Mouse (Mus musculus): ENCODE results near the gene Gsg1l.

The Gsg1l gene

DNA sequence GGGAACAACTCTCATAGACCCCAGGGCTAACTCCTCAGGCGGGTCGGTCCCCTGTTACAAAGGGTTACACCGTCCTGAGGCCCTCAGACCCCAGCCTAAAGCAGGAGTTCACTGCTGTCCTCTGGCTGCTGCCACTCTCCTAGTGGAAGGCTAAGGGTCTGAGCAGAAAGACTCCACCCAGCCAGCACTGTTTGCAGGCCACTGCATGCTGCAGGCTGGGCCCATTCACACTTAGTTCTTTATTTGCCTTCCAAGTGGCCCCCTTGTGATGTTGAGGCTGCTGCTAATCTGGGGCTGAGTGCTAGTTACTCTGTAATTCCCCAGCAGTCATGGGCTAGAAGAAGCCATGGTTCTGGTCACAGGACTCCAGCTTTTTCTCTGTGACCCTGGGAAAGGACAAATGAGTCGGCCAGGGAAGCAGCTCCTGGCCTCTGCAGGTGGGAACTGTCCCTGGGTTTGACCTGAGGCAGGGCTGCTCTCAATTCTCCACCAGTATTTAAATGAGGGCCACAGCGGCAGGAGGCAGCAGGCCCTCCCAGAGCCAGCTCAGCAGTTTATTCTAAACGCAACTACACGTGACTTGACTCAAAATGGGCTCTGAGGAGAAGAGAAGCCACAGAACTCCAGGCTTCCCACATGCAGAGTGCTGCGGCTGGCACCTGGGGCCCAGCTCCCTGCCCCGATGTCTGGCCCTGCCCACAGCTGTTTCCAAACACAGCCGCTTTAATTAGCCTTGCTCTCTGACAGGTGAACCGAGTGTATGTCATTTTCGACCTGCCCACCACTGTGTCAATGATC lies 210.6 kb downstream of the Gsg1l start:
- DNase-seq (ENCODE audit: low read depth, low spot score) = no peak

DNA sequence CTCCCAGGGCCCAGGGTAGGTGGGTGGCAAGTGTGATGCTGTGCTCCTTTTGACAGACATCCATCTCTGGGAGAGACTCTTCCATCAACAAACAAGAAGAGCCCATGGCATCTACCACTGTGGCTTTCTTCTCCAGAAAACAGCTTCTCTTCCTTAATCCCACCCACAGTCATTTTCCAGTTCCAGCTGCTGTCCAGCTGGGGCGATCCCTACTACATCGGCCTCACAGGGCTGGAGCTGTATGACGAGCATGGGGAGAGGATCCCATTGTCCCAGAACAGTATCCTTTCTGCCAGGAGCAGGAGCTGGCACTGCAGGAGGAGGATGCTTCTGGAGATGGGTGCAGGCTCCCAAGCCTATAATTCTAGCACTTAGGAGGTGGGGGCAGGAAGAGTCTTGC lies 213.6 kb downstream of the Gsg1l start:
- DNase-seq (ENCODE audit: low read depth, low spot score) = no peak

DNA sequence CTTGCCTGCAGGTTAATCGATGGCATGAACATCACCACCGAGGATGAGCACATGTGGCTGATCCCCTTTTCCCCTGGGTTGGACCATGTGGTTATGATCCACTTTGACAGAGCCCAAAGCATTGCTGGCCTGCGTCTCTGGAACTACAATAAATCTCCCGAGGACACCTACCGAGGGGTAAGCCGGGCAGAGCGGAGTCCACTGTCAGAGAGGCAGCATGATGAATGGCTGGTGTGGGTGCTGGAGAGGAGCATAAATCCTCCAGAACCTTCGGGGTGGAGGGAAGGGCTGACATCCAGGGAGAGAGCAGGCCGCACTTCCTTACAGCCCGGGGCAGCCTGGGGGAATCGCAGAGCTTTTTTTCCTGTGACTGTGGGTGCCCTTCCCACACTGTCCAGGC lies 217.0 kb downstream of the Gsg1l start:
- no peak for DNase-seq (ENCODE audit: low read depth, low spot score)

DNA sequence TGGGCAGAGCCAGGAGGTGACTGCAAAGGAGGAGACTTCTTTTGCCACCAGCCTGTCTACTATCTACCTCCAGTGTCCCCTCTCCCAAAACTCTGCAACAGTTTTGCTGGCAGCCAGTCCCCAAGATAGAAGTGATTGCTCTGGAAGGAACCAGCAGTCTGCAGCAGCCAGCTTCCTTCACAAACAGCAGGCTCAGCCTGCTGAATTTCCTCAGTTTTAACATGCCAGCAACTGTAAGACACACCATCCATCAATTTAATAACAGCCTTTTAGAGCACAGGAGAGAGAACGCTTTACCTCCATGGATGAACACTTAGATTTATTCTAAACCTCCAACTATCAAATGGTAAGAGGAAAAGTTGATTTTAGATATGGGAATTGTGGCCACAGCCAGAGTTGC lies 218.2 kb downstream of the Gsg1l start:
- no peak for DNase-seq (ENCODE audit: low read depth, low spot score)

DNA sequence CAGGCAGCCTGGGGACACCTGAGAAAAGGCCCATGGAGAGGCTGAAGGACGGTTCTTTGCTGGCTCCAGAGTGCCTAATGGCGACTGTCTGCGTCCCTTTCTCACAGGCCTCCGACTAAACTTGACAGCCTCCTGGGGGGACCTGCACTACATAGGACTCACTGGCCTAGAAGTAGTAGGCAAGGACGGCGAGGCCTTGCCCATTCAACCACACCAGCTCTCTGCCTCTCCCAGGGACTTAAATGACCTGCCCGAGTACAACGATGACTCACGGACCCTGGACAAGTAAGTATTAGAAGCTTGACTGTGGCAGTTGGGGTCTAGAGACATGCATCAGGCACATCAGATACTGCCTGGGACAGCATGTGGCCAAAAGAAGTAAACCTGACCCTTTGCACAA lies 221.8 kb downstream of the Gsg1l start:
- DNase-seq (ENCODE audit: low read depth, low spot score) = no peak

DNA sequence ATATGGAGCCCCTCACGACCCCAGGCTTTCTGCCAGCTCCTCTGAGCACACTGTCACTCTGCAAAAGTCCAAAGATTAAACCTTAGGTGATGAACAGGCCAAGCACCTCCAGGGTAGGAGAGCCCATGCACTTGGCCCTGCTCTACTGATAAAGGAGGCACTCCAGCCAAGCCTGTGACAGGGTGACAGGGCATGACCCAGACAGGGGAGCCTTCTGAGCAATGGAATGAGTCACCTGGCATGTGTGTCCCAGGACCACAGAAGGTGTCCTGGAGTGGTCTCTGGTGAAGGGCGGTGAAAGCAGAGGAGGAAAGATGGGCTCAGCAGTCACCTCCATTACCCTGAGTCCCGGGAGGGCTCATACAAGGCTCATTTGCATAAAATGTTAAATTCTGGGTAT lies 222.6 kb downstream of the Gsg1l start:
- DNase-seq (ENCODE audit: low read depth, low spot score) = no peak

DNA sequence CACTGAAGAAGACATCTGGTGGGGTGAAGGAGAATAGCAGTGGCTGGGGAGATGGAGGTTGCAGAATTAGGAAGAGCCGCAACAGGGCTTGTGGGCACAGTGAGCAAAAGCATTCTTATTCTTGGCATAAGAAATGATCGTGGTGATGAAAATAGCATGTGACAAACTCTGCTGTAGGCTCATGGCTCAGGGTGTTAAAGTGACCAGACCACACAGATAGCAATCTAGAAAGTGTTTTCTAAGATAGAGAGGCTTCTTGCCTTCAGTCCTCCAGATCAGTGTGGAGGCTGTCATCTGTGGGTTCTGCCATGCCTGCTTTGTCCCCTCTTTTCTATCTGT lies 234.7 kb downstream of the Gsg1l start:
- no peak for DNase-seq (ENCODE audit: low read depth, low spot score)

DNA sequence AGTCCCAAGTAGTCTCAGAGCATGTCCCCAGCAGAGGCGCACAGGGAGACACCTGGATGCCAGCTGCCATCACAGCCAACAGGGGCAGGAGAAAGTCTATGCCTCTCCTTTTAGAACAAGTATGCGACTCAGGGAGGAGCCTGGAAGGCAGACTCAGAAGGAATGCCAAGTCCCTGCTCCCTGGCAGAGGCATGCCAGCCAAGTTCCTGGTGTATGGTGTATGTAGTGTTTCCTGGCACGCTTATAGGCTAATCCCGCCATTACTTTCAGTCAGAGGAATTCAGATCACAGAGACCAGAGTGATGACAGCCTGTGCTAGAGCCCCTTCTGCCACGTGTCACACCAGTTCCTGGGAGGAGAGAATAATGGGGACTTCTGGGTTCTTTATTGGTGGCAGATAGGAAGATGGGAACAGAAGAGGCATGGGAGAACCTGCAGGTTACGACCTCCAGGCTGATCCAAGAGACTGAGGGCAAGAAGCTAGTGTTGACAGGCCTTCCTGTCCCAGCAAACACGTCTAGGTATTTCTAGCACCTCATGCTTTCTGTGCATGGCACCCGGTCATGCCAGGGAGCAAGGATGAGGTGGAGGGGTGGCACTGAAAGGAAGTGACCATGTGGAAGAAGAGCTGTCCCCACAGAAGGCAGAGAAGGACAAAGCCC lies 235.2 kb downstream of the Gsg1l start:
- DNase-seq (ENCODE audit: low read depth, low spot score) = no peak

DNA sequence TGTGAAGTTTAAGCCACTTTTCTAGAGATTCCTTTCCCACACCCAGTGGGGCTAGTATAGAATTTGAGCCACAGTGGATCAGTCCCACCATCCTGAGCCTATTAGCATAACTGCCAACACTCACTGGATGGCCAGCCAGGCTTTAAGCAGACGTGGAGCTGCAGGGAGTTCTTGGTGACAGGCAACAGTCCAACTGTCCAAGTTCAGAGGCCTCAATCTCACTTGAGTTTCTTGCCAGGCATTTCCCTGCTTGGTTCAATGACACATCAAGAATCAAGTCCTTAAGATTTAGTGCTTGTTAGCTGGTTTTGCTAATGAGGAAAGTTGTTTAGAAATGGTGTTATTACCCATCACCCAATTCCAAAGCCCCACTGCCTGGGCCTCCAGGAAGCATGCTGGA lies 236.6 kb downstream of the Gsg1l start:
- no peak for DNase-seq (ENCODE audit: low read depth, low spot score)

DNA sequence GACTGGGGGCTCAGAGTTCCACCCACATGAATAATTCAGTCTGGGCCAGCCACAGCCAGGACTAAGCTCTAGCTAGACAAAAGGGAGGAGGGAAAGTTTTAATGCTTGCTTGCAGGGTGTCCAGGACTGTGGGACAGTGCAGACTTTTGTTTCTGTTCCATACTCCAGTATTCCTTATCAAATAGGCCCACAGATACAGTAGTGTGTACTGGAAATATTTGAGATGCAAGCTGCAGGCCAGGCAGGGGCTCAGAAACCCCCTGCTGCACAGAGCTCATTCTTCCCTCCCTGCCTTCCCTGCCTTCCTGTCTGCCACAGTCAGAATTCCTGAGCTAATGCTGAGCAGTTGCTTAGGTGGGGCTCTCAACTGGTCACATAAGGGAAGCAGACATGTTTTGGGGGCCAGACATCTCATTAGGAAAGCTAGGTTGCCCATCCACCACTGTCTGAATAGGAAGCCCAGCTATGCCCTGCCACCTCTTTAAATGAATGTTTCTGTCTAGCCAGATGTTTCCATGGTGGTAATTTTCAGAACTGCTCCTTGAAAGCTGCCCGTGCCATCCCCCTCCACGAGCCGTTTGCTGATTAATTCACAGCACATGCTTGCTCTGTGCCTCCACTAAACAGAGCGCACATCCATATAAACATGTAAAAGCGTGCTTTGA lies 244.0 kb downstream of the Gsg1l start:
- DNase-seq (ENCODE audit: low read depth, low spot score) = no peak

DNA sequence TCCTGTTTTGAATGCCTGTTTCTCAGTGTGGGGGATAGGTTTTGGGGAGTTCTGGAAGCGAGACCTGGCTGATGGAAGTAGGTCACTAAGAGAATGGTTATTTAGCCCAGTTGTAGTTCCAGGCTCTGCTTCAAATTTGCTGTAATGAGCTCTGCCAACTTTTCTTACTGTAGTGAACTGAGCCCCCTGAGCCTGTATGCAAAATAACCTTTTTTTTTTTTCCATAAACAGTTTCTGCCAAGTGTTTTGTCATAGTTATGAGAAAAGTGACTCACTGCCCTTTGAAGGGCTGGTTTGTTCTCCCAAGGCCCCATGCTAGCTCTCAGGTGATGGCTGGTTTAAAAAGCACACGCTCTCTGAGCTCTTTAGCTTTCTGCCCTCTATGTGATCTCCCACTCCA lies 248.7 kb downstream of the Gsg1l start:
- no peak for DNase-seq (ENCODE audit: low read depth, low spot score)

DNA sequence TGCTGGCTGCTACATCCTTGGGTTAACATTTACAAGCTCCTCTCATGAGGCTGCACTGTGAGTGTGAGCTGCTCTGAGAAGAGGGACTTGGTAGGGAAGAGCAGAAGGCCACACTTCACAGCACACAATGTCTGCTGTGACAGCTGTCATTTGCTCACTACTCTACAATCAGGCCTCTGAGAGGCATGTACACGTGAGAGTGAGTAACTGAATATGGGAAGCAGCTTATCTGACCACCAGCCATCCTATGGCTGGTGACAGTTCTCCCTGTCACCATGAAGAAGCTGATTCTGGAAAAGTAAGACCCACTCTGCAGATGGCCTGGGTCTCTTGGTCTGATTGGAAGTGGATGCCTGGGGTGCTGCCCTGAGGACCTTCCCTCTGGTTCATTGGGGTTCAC lies 249.4 kb downstream of the Gsg1l start:
- DNase-seq (ENCODE audit: low read depth, low spot score) = no peak

DNA sequence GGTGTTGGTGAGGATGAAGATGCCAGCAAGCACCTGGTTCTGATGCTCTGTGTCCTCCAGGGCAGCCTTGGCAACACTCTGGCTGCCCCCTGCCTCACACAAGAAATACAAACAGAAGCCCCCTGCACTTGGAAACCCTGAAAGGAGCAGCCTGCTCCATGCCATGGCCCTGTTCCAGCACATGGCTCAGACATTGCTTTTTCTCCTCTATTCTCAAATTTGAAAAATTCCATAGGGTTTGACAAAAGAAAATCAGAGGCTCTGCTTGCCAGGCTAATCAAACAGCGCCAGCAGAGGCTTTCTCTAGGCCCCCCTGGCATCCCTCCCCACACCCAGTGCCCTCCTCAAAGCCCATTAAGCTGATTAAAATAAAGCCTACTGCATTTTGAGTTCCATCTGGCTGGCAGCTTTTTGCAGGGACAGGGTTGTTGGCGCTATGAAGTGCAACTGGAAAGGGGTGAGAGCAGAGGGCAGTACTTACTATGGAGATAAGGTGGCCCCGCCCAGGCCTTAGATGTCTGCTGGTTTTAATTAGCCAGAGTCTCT lies 253.0 kb downstream of the Gsg1l start:
- DNase-seq (ENCODE audit: low read depth, low spot score) = no peak

DNA sequence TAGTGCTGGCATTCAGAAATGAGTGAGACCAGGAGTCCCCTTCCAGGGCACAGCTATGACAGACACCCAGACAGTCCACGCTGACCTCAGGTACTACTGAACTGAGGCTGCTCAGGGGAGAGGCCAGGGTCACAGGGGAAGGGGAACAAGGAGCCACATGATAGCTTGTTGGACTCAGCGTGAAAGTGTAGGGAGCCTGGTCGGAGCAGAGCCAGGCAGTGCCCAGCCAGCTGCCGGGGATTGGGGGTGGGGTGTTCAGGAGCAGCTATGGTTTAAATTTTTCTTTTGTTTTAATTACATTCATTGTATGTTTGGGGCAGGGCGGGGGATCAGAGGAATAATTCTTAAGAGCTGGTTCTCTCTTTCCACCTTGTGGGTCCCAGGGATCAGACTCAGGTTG lies 253.7 kb downstream of the Gsg1l start:
- no peak for DNase-seq (ENCODE audit: low read depth, low spot score)

Measured in CD4-positive, CD25-positive, alpha-beta regulatory T cell, adult 2 months (primary cell).